Mouse (Mus musculus): ENCODE measurements around the gene Sh3bgrl. TPM values are rescaled to one million over a fixed set of nuclear protein-coding genes. Genes with fewer than 3 reads are reported as not detected.

The Sh3bgrl gene
- polyA plus RNA-seq, 1 experiment from 2014 or later, result 184 TPM

DNA sequence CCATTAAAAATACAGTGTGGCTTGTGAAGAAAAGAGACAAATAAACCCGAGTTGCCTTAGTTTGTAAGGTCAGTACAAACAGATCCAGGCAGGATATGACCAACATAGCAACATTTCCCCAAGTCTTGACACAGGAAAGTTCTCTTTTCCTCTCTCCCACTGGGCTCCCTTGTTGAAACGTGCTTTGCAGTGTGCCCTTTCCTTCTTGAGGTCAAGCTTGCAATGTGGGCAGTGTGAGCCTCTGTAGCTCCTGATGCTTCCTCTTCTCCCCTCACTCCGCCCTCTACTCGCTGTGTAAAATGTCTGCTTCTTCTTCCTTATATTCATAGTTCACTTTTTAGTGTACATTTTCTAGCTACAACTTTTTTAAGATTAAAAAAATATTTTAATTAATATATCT, 96.3 kb downstream of the Sh3bgrl start:
- Histone ChIP-seq H3K36me3 (replicated peaks; ENCODE audit: control insufficient read depth, insufficient read depth) (no peaks in the 10 kb centered on the region), H3K27me3 (ENCODE audit: control insufficient read depth, insufficient read depth, low read length) (no peaks in the 10 kb centered on the region), H3K9me3 (ENCODE audit: control insufficient read depth, low read length) (no peaks in the 10 kb centered on the region), H3K4me3 (replicated peaks; ENCODE audit: low read length) (no peak overlapping the region), H3K4me1 (replicated peaks; ENCODE audit: control insufficient read depth, insufficient read depth, low read length) (no peaks in the 10 kb centered on the region), H3K9ac (no peak overlapping the region), H3K4me2 (replicated peaks) (no peak overlapping the region), H3K27ac (no peak overlapping the region)
- whole genome bisulfite sequencing, result 67% methylated on average over 4 of the region's 4 CpGs
- no peak for DNase-seq (ENCODE audit: low spot score)
- ATAC-seq (ENCODE audit: low FRiP score), result no peak

DNA sequence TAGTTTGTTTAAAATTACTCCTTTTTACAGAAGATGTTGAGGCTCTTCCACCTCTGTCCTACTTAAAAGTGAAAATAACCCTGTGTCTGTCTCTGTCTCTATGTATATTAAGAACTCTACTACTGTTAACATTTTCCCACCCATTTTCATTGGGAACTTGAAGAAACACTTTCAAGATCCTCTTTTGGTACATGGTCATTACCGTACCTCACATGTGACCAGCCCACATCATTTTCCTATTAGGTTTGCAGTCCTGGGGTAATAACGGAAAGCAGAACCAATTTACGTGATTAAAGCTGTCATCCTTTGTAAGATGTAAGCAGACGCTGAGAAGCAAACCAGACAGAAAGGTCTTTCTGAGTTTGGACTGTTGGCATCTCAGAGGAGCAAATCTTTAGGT, 101.3 kb downstream of the Sh3bgrl start, which contains the start of gene Gm6377:
TSS of gene Gm6377 (plus strand) at position 289 of the 400 bp plus-strand sequence.
- Histone ChIP-seq H3K4me2 (replicated peaks) (no peak within 1 kb of the TSS), H3K27ac (no peak within 1 kb of the TSS), H3K27me3 (ENCODE audit: control insufficient read depth, insufficient read depth, low read length) (no peaks in the 10 kb centered on the region), H3K9me3 (ENCODE audit: control insufficient read depth, low read length) (no peaks in the 10 kb centered on the region), H3K9ac (no peak within 1 kb of the TSS), H3K4me1 (replicated peaks; ENCODE audit: control insufficient read depth, insufficient read depth, low read length) (no peaks in the 10 kb centered on the region), H3K36me3 (replicated peaks; ENCODE audit: control insufficient read depth, insufficient read depth) (no peaks in the 10 kb centered on the region), H3K4me3 (replicated peaks; ENCODE audit: low read length) (no peak within 1 kb of the TSS)
- ATAC-seq (ENCODE audit: low FRiP score), result no peak
- no peak for DNase-seq (ENCODE audit: low spot score)
- 80% methylated on average over 4 of the region's 4 CpGs for WGBS

DNA sequence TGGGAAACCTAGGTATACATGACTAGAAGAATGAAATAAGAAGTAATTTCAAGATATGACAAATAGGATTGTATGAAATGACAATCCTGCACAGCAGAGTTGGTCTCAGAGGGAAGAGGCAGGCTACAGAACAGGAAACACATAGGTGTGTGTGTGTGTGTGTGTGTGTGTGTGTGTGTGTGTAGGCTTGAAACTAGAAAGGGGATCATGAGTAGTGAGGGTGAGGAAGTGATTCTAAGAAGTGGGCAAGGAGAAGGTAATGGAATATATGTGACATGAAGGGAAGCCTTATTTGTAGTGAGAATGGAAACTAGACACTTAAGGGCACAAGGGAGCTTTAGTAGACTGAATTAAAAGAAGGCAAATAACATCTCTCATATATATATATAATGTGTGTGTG, 112.7 kb downstream of the Sh3bgrl start:
- Histone ChIP-seq H3K27ac (no peak overlapping the region), H3K9me3 (ENCODE audit: control insufficient read depth, low read length) (no peaks in the 10 kb centered on the region), H3K36me3 (replicated peaks; ENCODE audit: control insufficient read depth, insufficient read depth) (no peaks in the 10 kb centered on the region), H3K4me1 (replicated peaks; ENCODE audit: control insufficient read depth, insufficient read depth, low read length) (no peaks in the 10 kb centered on the region), H3K9ac (no peak overlapping the region), H3K27me3 (ENCODE audit: control insufficient read depth, insufficient read depth, low read length) (no peaks in the 10 kb centered on the region), H3K4me3 (replicated peaks; ENCODE audit: low read length) (no peak overlapping the region), H3K4me2 (replicated peaks) (no peak overlapping the region)
- ATAC-seq (ENCODE audit: low FRiP score), result no peak
- DNase-seq (ENCODE audit: low spot score), result no peak

GRCm38 (mm10) chrX:109228720-109229119, 133.6 kb downstream of the Sh3bgrl start:
- H3K9me3 ChIP-seq (ENCODE audit: control insufficient read depth, low read length), result no peaks in the 10 kb centered on the region
- H3K4me2 ChIP-seq (replicated peaks), result no peak overlapping the region
- DNase-seq (ENCODE audit: low spot score), result no peak
- H3K4me1 ChIP-seq (replicated peaks; ENCODE audit: control insufficient read depth, insufficient read depth, low read length), result no peaks in the 10 kb centered on the region
- H3K27ac ChIP-seq, result no peak overlapping the region
- no peak for ATAC-seq (ENCODE audit: low FRiP score)
- H3K27me3 ChIP-seq (ENCODE audit: control insufficient read depth, insufficient read depth, low read length), result no peaks in the 10 kb centered on the region
- H3K4me3 ChIP-seq (replicated peaks; ENCODE audit: low read length), result no peak overlapping the region
- 93% methylated on average over 1 of the region's 1 CpGs for WGBS
- H3K36me3 ChIP-seq (replicated peaks; ENCODE audit: control insufficient read depth, insufficient read depth), result no peaks in the 10 kb centered on the region
- no peak overlapping the region for H3K9ac ChIP-seq

- WGBS, result 96% methylated on average over 3 of the region's 3 CpGs
- no peak for ATAC-seq (ENCODE audit: low FRiP score)
- DNase-seq (ENCODE audit: low spot score), result no peak
- Histone ChIP-seq H3K36me3 (replicated peaks; ENCODE audit: control insufficient read depth, insufficient read depth) (no peaks in the 10 kb centered on the region), H3K27me3 (ENCODE audit: control insufficient read depth, insufficient read depth, low read length) (no peaks in the 10 kb centered on the region), H3K4me2 (replicated peaks) (no peak overlapping the region), H3K4me3 (replicated peaks; ENCODE audit: low read length) (no peak overlapping the region), H3K9ac (no peak overlapping the region), H3K4me1 (replicated peaks; ENCODE audit: control insufficient read depth, insufficient read depth, low read length) (no peaks in the 10 kb centered on the region), H3K9me3 (ENCODE audit: control insufficient read depth, low read length) (no peaks in the 10 kb centered on the region), H3K27ac (no peak overlapping the region)
Observed at GRCm38 (mm10) chrX:109235383-109236036, 140.3 kb downstream of the Sh3bgrl start.

- Histone ChIP-seq H3K9ac (no peak overlapping the region), H3K4me3 (replicated peaks; ENCODE audit: low read length) (no peak overlapping the region), H3K36me3 (replicated peaks; ENCODE audit: control insufficient read depth, insufficient read depth) (no peaks in the 10 kb centered on the region), H3K9me3 (ENCODE audit: control insufficient read depth, low read length) (no peaks in the 10 kb centered on the region), H3K4me2 (replicated peaks) (no peak overlapping the region), H3K27ac (no peak overlapping the region), H3K27me3 (ENCODE audit: control insufficient read depth, insufficient read depth, low read length) (no peaks in the 10 kb centered on the region), H3K4me1 (replicated peaks; ENCODE audit: control insufficient read depth, insufficient read depth, low read length) (no peaks in the 10 kb centered on the region)
- DNase-seq (ENCODE audit: low spot score) (peak; percentile 35), ATAC-seq (ENCODE audit: low FRiP score) (no peak)
Observed at GRCm38 (mm10) chrX:109238163-109238562, 143.0 kb downstream of the Sh3bgrl start.

Other genes starting within 250 kb of the Sh3bgrl start
- gene Hmgn5, start 82.0 kb upstream of the Sh3bgrl start, polyA plus RNA-seq (2014; fragmentation: Nextera tagmentation; extraction: Ambion mirVana), result 7.2 and 9.1 TPM in 2 replicates
- 0.09 TPM in 1 of 2 replicates, not detected in the other for gene Gm6377, start 101.4 kb downstream of the Sh3bgrl start, polyA plus RNA-seq (2014; fragmentation: Nextera tagmentation; extraction: Ambion mirVana)

Data from hindbrain, embryonic 14.5 days (tissue).